Mouse (Mus musculus) forelimb bud, embryonic 11.5 days (tissue): ENCODE data around the gene Olfr765.
"Not testable (repeated sequence)": the region's sequence is repeated elsewhere in the genome, so short reads cannot be mapped to it uniquely, and the experiment has no call there.

Experiments used
- DNase-seq: peaks from one replicate; pipeline ENCODE4 v3.0.0-alpha.2; 2012; ENCODE audit warnings: low read depth, low spot score

Olfr765 gene

DNA sequence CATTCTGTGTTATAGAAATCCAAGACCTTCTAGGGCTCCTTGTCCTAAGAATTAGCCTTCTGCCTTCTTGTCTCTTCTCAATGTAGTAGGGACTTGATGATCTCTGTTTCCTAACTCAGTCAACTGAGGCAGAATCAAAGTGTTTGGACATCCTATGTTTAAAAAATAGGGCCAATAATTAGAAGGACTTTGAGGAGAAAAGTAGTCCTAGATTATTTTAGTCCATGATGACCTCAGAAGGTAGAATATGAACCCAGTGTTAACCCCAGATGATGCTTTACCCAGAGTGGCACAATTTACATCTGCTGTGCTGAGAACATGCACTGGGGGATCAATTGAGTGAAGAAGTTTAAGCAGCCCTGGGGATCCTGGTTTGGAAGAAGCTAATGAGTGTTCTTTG lies at the start of gene Olfr765:
Olfr765 (minus strand) TSS at position 101 of the 400 bp plus-strand sequence.
- not testable (repeated sequence) for DNase-seq

DNA sequence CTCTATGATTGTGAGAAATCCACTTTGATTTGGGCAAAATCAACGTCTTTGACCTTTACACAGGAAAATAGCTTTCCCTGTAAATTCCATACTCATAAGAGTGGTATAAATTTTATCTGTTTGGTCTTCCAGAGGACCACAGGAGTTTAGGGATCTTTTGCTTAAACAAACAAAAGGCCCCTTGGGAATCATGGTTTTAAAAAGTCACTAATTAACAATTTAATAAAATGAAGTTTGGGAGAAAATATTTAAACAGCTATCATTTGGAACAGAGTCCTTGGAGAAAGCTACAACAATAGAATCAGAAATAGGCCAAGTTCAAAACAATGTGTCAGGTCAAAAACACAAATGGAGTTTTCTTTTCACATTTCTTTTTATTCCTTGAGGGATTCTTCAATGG lies 49.5 kb upstream of the Olfr765 start, which contains the start of gene Olfr768:
Olfr768 (minus strand) TSS at position 101 of the 400 bp plus-strand sequence.
- no peak for DNase-seq

DNA sequence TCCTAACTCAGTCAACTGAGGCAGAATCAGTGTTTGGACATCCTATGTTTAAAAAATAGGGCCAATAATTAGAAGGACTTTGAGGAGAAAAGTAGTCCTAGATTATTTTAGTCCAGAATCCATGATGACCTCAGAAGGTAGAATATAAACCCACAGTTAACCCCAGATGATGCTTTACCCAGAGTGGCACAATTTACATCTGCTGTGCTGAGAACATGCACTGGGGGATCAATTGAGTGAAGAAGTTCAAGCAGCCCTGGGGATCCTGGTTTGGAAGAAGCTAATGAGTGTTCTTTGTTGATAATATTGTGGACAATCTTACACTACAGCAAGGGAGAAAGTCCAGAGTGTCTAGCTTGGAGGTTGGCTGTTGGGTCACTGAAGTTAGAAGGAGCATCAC lies 33.0 kb upstream of the Olfr765 start, which contains the start of gene Olfr767:
Olfr767 (minus strand) TSS at position 101 of the 400 bp plus-strand sequence.
- not testable (repeated sequence) for DNase-seq

DNA sequence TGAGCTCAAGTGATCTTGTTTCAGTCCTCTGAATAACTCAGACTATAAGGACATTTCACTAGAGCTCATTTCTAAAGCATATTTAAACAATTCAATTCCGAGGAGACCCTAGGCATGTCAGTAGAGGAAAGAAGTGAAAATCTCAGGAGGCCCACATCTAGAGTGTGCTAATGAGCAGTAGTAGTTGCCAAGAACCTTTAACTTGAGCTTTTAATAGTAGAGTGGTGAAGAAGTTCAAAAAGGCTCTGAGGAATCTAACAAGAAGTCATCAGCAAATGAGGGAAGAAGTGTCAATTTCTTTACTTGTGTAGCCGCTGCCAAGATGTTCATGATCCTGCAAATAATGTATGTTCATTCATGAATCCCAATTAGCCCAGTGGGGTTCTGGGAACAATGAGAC lies 19.1 kb upstream of the Olfr765 start, which contains the start of gene Olfr766-ps1:
Olfr766-ps1 (minus strand) TSS at position 101 of the 400 bp plus-strand sequence.
- no peak for DNase-seq

GRCm38 (mm10) chr10:129039796-129040195 lies 10.0 kb downstream of the Olfr765 start, which contains the start of gene Olfr764-ps1:
Olfr764-ps1 (minus strand) TSS chr10:129039896.
- DNase-seq: no peak

GRCm38 (mm10) chr10:129028343-129028742 lies 21.5 kb downstream of the Olfr765 start:
- no peak for DNase-seq

- DNase-seq: peak; percentile 58
Observed at GRCm38 (mm10) chr10:129026018-129026662, 23.7 kb downstream of the Olfr765 start.

- DNase-seq: no peak
Observed at GRCm38 (mm10) chr10:129023319-129023718, 26.5 kb downstream of the Olfr765 start.

GRCm38 (mm10) chr10:129014477-129014876 lies 35.3 kb downstream of the Olfr765 start:
- DNase-seq: no peak

DNA sequence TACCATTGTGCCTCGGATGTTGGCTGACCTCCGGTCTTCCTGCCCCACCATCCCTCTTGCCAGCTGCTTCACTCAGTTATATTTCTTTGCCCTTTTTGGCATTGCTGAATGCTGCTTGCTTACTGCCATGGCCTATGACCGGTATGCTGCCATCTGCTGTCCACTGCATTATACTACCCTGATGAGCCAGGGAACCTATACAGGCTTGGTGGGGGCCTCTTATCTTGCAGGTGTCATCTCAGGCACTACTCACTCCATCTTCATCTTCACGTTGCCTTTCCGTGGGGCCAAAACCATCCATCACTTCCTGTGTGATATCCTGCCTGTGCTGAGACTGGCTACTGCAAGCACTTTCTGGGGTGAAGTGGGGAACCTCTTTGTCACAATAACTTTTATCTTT lies 38.3 kb downstream of the Olfr765 start:
- not testable (repeated sequence) for DNase-seq

DNA sequence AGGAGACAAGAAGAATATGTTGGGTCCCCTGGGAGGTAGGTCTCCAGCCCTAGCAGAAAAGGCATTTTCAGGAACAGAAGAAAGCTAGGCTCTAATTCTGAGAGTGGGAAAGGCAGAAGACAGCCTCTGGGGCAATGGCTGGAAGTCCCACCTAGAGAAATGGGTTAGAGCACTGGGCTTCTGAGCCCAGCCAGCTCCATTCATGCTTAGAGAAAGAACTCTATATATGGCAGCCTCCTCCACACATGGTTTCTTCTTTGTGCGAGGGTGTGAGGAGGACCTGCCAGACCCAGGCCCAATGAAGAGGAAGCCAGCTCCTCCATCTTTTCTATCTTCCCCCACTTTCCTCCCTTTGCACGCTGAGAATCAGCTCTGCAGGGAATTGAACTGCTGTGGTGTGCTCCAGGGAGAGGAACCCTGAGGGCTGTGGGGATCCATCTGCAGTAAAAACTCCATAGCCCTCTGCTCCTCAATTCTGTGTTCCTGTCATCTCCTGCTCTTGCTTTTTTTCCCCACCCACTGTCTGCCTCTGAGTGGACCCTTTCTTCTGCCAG lies 39.4 kb downstream of the Olfr765 start, which contains the start of gene Olfr763:
Olfr763 (plus strand) TSS at position 504 of the 554 bp plus-strand sequence.
- DNase-seq: no peak

GRCm38 (mm10) chr10:129004032-129004920 lies 45.5 kb downstream of the Olfr765 start:
- DNase-seq: no peak

GRCm38 (mm10) chr10:128996523-128997040 lies 53.2 kb downstream of the Olfr765 start:
- DNase-seq: no peak

- DNase-seq: no peak
Observed at GRCm38 (mm10) chr10:128995796-128996195, 54.0 kb downstream of the Olfr765 start.
